Mouse (Mus musculus) cortical plate, adult 2 months (tissue): ENCODE results near the gene Mtmr14.
A peak's percentile ranks its signal among the peaks of the same experiment; 100 is the strongest.

Source experiments
- CTCF ChIP-seq: fragments of 200-500 bp; IDR thresholded peaks from 2 replicates; pipeline ENCODE4 v1.5.1; 2011; ENCODE audit warnings: mild to moderate bottlenecking, control low read depth, low read length; ENCODE audit not compliant: insufficient read depth; ENCODE audit errors: extremely low read depth
- POLR2A ChIP-seq: fragments of 200-500 bp; IDR thresholded peaks from 2 replicates; pipeline ENCODE4 v1.6.1; 2011; ENCODE audit warnings: mild to moderate bottlenecking, low read length, control low read depth; ENCODE audit not compliant: insufficient read depth; ENCODE audit errors: extremely low read depth

DNA sequence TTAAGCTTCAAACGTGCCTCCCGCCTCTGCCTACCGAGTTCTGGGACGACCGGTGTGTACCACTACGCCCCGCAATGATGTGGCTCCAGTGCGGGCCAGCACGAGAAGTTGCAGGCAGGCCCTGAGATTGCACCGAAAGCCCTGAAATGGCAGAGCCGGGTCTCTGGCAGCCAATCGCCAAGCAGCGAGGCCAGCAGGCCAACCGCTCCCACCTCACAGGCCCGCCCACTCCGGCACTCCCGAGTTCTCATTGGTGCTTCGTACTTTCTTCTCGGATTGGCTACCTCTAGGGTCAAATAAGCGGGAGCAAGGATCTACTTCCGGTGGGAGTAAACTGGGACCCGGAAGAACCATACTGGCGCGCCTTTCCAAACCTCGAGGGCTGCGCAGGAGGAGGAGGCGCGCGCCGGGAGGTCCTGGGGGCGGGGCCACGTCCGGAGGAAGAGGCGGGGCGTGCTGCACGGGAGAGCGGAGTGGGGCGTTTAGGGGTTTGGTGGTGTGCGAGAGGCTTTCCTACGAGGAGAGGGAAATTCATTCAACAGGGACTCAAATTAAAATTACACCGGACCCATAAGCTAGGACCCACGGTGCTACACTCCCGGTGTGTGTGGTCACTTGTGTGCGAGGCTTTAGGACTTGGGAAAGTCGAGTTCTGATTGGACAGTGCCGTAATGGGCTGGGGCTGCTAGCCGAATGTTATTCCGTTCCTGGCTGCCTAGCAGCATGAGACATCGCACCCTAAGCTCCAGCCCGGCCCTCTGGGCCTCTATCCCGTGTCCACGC, 89.1 kb downstream of the Mtmr14 start, which contains the start of gene Ogg1:
- TF ChIP-seq CTCF (no peak), POLR2A (peak; percentile 91)
